Mouse (Mus musculus) limb, embryonic 14.5 days (tissue): ENCODE results near the gene Map3k21. TPM values are rescaled to one million over a fixed set of nuclear protein-coding genes. Genes with fewer than 3 reads are reported as not detected.
A peak's percentile ranks its signal among the peaks of the same experiment; 100 is the strongest.

Experiments
- ATAC-seq: fragments of 200-750 bp; cut with Nextera tagmentation; 2 replicates; pipeline ENCODE4 v1.8.0; 2017; ENCODE audit warnings: low read depth, moderate number of reproducible peaks, moderate TSS enrichment; ENCODE audit not compliant: low FRiP score
- DNase-seq: peaks from one replicate; pipeline ENCODE4 v3.0.0-alpha.2; 2015; ENCODE audit warnings: low spot score
- H3K27ac ChIP-seq: fragments of 300-500 bp; sonication (generic); replicated peaks from 2 replicates; pipeline ENCODE4 v1.5.1; 2014; ENCODE audit warnings: low read depth, mild to moderate bottlenecking, low read length, moderate library complexity, mixed read lengths
- H3K27me3 ChIP-seq: fragments of 300-500 bp; sonication (generic); 2 replicates; pipeline ENCODE4 v1.6.1; 2014; ENCODE audit warnings: low read length, mixed read lengths; ENCODE audit not compliant: control insufficient read depth, insufficient read depth
- H3K36me3 ChIP-seq: fragments of 300-500 bp; sonication (generic); 2 replicates; pipeline ENCODE4 v1.6.1; 2014; ENCODE audit warnings: mild to moderate bottlenecking, low read length, moderate library complexity, mixed read lengths; ENCODE audit not compliant: control insufficient read depth, insufficient read depth
- H3K4me1 ChIP-seq: fragments of 300-500 bp; sonication (generic); 2 replicates; pipeline ENCODE4 v1.6.1; 2014; ENCODE audit warnings: antibody characterized with exemption, low read length, mixed read lengths; ENCODE audit not compliant: control insufficient read depth, insufficient read depth
- H3K4me2 ChIP-seq: fragments of 300-500 bp; sonication (generic); replicated peaks from 2 replicates; pipeline ENCODE4 v1.6.1; 2014; ENCODE audit warnings: low read depth, mild to moderate bottlenecking, low read length, moderate library complexity; ENCODE audit not compliant: severe bottlenecking
- H3K4me3 ChIP-seq: fragments of 300-500 bp; sonication (generic); replicated peaks from 2 replicates; pipeline ENCODE4 v1.5.1; 2014; ENCODE audit warnings: low read length
- H3K9ac ChIP-seq: fragments of 300-500 bp; sonication (generic); 2 replicates; pipeline ENCODE4 v1.6.1; 2014; ENCODE audit warnings: mild to moderate bottlenecking, low read depth, low read length, moderate library complexity; ENCODE audit not compliant: severe bottlenecking
- H3K9me3 ChIP-seq: fragments of 300-500 bp; sonication (generic); 2 replicates; pipeline ENCODE4 v1.6.1; 2016; ENCODE audit warnings: low read length; ENCODE audit not compliant: control insufficient read depth
- POLR2A ChIP-seq: fragments of 200-500 bp; IDR thresholded peaks from 2 replicates; pipeline ENCODE4 v1.8.0; 2012; ENCODE audit warnings: inconsistent platforms, mild to moderate bottlenecking, moderate library complexity, borderline replicate concordance; ENCODE audit not compliant: insufficient read depth, insufficient read length; ENCODE audit errors: extremely low read depth
- WGBS: fragments of 180-500 bp; shearing (Covaris S2); extraction: QIAGEN DNeasy Blood & Tissue Kit; methylation state at CpG from one replicate; pipeline ENCODE4 v1.1.7; 2014; 5-methylcytosine and 5-hydroxymethylcytosine counted together
- polyA plus RNA-seq, 2 experiments: library from polyadenylated mRNA; depleted of rRNA in 1 of 2; stranded (reverse) in 1 of 2; unstranded in 1 of 2; fragments of >200 nt; fragmentation: Nextera tagmentation in 1 of 2; extraction: Ambion mirVana in 1 of 2; gene quantifications; 2 replicates each; pipeline versions ENCODE4 v1.2.1 to v1.2.3; 2012 to 2014

Gene Map3k21
- polyA plus RNA-seq, 2 experiments: 0.18 to 0.47 TPM

GRCm38 (mm10) chr8:125870821-125871321 is 39.4 kb upstream of the Map3k21 start:
- 3% methylated on average over 7 of the region's 7 CpGs for WGBS
- no peak for TF ChIP-seq POLR2A
- H3K27me3 ChIP-seq: no peaks in the 10 kb centered on the region
- H3K9ac ChIP-seq: no peak overlapping the region
- DNase-seq: peak; percentile 82
- no peaks in the 10 kb centered on the region for H3K36me3 ChIP-seq
- H3K27ac ChIP-seq: no peak overlapping the region
- H3K4me3 ChIP-seq: no peak overlapping the region
- H3K4me1 ChIP-seq: peaks cover 19% of the 10 kb centered on the region; the same call in 1 of the 2 replicates
- ATAC-seq: peak; percentile 51
- H3K9me3 ChIP-seq: no peaks in the 10 kb centered on the region
- 0 out of 2 replicates have a peak overlapping the region, but pooled peaks have one; percentile 6 for H3K4me2 ChIP-seq

GRCm38 (mm10) chr8:125872501-125873249 is 37.6 kb upstream of the Map3k21 start:
- H3K27ac ChIP-seq: no peak overlapping the region
- WGBS: 35% methylated on average over 9 of the region's 9 CpGs
- peak; percentile 35 for ATAC-seq

DNA sequence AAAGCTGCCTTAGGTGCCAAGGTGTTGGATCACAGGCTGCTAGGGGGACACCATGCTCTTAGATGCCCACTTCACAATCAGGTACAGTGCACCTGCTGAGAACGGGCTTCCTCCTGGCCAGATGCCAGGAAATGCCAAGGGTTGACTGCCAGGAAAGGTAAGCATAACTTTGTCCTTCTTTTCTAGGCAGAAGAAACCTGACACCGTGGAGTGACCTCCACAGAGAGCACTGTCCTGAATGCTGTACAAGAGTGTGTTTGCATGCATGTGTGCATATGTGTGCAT is 37.1 kb upstream of the Map3k21 start:
- H3K4me2 ChIP-seq: no peak overlapping the region
- H3K4me1 ChIP-seq: peaks cover 19% of the 10 kb centered on the region; the same call in 1 of the 2 replicates
- H3K9me3 ChIP-seq: no peaks in the 10 kb centered on the region
- H3K9ac ChIP-seq: no peak overlapping the region
- 74% methylated on average over 2 of the region's 2 CpGs for WGBS
- H3K36me3 ChIP-seq: no peaks in the 10 kb centered on the region
- no peaks in the 10 kb centered on the region for H3K27me3 ChIP-seq
- DNase-seq (no peak), ATAC-seq (no peak)
- no peak overlapping the region for H3K27ac ChIP-seq
- no peak overlapping the region for H3K4me3 ChIP-seq
- no peak for TF ChIP-seq POLR2A

More at GRCm38 (mm10) chr8:125872501-125873249, 37.6 kb upstream of the Map3k21 start:
- no peak for TF ChIP-seq POLR2A
- no peaks in the 10 kb centered on the region for H3K27me3 ChIP-seq
- peak; percentile 76 for DNase-seq
- H3K36me3 ChIP-seq: no peaks in the 10 kb centered on the region
- H3K4me3 ChIP-seq: no peak overlapping the region
- no peaks in the 10 kb centered on the region for H3K9me3 ChIP-seq
- H3K9ac ChIP-seq: no peak overlapping the region
- H3K4me2 ChIP-seq: no peak overlapping the region
- H3K4me1 ChIP-seq: peaks cover 19% of the 10 kb centered on the region; the same call in 1 of the 2 replicates

- no peak overlapping the region for H3K4me2 ChIP-seq
- WGBS: 90% methylated on average over 4 of the region's 4 CpGs
- no peaks in the 10 kb centered on the region for H3K36me3 ChIP-seq
- H3K9me3 ChIP-seq: no peaks in the 10 kb centered on the region
- H3K4me3 ChIP-seq: no peak overlapping the region
- H3K9ac ChIP-seq: no peak overlapping the region
- ATAC-seq: no peak
- H3K4me1 ChIP-seq: no peaks in the 10 kb centered on the region
- DNase-seq: no peak
- no peaks in the 10 kb centered on the region for H3K27me3 ChIP-seq
- no peak for TF ChIP-seq POLR2A
- H3K27ac ChIP-seq: no peak overlapping the region
These were observed 29.8 kb upstream of the Map3k21 start for GRCm38 (mm10) chr8:125880447-125880846.

GRCm38 (mm10) chr8:125887549-125887948 is 22.7 kb upstream of the Map3k21 start:
- Histone ChIP-seq H3K4me1 (no peaks in the 10 kb centered on the region), H3K4me2 (no peak overlapping the region), H3K27me3 (no peaks in the 10 kb centered on the region), H3K4me3 (no peak overlapping the region), H3K36me3 (no peaks in the 10 kb centered on the region), H3K27ac (no peak overlapping the region), H3K9me3 (no peaks in the 10 kb centered on the region), H3K9ac (no peak overlapping the region)
- no peak for TF ChIP-seq POLR2A
- DNase-seq: no peak
- WGBS: 85% methylated on average over 9 of the region's 9 CpGs
- ATAC-seq: no peak
